Mouse (Mus musculus) hindbrain, postnatal 0 days (tissue): ENCODE measurements around the gene Nop9. TPM values are rescaled to one million over a fixed set of nuclear protein-coding genes. Genes with fewer than 3 reads are reported as not detected.

Experiments used
- ATAC-seq: fragments of 200-750 bp; cut with Nextera tagmentation; 2 replicates; pipeline ENCODE4 v1.8.0; 2017; ENCODE audit warnings: mild to moderate bottlenecking, moderate TSS enrichment, moderate library complexity
- DNase-seq: peaks from one replicate; pipeline ENCODE4 v3.0.0-alpha.2; 2015; ENCODE audit warnings: low spot score
- H3K27ac ChIP-seq: fragments of 300-500 bp; sonication (generic); 2 replicates; pipeline ENCODE4 v1.5.1; 2014; ENCODE audit warnings: mild to moderate bottlenecking
- H3K27me3 ChIP-seq: fragments of 300-500 bp; sonication (generic); 2 replicates; pipeline ENCODE4 v1.6.1; 2014; ENCODE audit warnings: low read length, mixed read lengths; ENCODE audit not compliant: insufficient read depth
- H3K36me3 ChIP-seq: fragments of 300-500 bp; sonication (generic); 2 replicates; pipeline ENCODE4 v1.6.1; 2014; ENCODE audit warnings: low read length, mixed read lengths; ENCODE audit not compliant: insufficient read depth
- H3K4me1 ChIP-seq: fragments of 300-500 bp; sonication (generic); 2 replicates; pipeline ENCODE4 v1.6.1; 2014; ENCODE audit warnings: antibody characterized with exemption, low read length, mixed read lengths; ENCODE audit not compliant: insufficient read depth
- H3K4me2 ChIP-seq: fragments of 300-500 bp; sonication (generic); 2 replicates; pipeline ENCODE4 v1.6.1; 2014; ENCODE audit warnings: low read depth, mild to moderate bottlenecking, low read length, moderate library complexity, mixed read lengths
- H3K4me3 ChIP-seq: fragments of 300-500 bp; sonication (generic); 2 replicates; pipeline ENCODE4 v1.5.1; 2014; ENCODE audit warnings: low read length
- H3K9ac ChIP-seq: fragments of 300-500 bp; sonication (generic); replicated peaks from 2 replicates; pipeline ENCODE4 v1.6.1; 2014; ENCODE audit warnings: mild to moderate bottlenecking, low read length, moderate library complexity, mixed read lengths
- H3K9me3 ChIP-seq: fragments of 300-500 bp; sonication (generic); 2 replicates; pipeline ENCODE4 v1.6.1; 2016; ENCODE audit warnings: low read length, mixed read lengths
- CTCF ChIP-seq: IDR thresholded peaks from 2 replicates; pipeline ENCODE4 v1.5.1; 2016; ENCODE audit warnings: antibody characterized with exemption, control low read depth, low read depth
- WGBS: fragments of 180-500 bp; shearing (Covaris S2); extraction: QIAGEN DNeasy Blood & Tissue Kit; methylation state at CpG from one replicate; pipeline ENCODE4 v1.1.7; 2014; 5-methylcytosine and 5-hydroxymethylcytosine counted together
- polyA plus RNA-seq: library from polyadenylated mRNA; unstranded; fragments of >200 nt; fragmentation: Nextera tagmentation; extraction: Ambion mirVana; gene quantifications from 2 replicates; pipeline ENCODE4 v1.2.1, GENCODE M21; 2015
- total RNA-seq: library from RNA; depleted of rRNA; stranded (reverse); fragments of >200 nt; gene quantifications from 2 replicates; pipeline ENCODE4 v1.2.3, GENCODE M21; 2014

The Nop9 gene
- total and polyA plus RNA-seq, 2 experiments from 2014 or later = 23.0 to 28.9 TPM

DNA sequence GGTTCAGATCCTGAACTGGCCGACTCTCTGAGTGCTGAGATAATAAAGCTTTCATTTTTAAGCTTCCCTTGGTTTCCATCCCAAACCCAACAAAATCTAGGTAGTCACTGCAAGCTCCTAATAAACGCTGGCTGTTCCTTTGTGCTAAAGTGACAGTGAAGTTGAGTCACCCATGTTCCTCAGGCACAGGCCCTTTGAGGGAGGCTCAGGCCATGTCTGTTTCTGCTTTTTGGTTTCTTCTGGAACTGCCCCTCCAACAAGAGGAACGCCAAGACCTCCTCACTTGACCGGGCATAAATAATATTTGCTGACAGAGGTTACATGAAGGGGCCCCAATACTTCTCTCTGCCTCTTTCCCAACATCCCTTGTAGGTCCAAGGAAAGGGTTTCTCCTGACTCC is 9.7 kb upstream of the Nop9 start:
- H3K4me3 ChIP-seq = no peak overlapping the region

DNA sequence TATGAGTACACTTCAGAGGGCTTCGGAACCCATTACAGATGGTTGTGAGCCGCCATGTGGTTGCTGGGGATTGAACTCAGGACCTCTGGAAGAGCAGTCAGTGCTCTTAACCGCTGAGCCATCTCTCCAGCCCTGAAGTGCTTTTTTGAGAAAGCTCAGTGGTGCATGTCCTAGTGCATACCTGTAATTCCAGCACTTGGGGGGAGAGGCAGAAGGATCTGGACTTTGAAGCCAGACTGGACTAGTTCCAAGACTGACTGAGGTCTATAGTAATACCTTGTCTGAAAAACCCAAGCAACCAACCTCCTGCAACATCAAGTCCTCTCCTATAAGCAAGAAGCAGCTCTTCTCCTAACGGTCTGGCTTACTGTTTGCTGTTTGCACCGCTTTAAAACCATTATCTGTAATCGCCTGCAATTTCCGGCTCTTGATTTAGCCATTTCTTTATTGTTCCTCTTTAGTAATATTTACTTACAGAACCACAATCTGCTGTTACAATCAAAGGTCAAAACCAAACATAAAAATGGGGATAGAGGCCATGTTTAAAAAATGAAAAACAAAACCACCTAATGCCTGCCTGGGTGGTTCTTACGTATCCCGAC is 8.3 kb upstream of the Nop9 start:
- DNase-seq (no peak), ATAC-seq (no peak)
- H3K9ac ChIP-seq = no peak overlapping the region
- H3K9me3 ChIP-seq = no peaks in the 10 kb centered on the region
- H3K36me3 ChIP-seq = peaks cover 33% of the 10 kb centered on the region
- no peaks in the 10 kb centered on the region for H3K27me3 ChIP-seq
- no peak overlapping the region for H3K27ac ChIP-seq
- no peak overlapping the region for H3K4me3 ChIP-seq
- no peak overlapping the region for H3K4me2 ChIP-seq
- 91% methylated on average over 9 of the region's 9 CpGs for WGBS
- H3K4me1 ChIP-seq = no peaks in the 10 kb centered on the region
- no peak for TF ChIP-seq CTCF

More for the DNA sequence above, 9.7 kb upstream of the Nop9 start:
- DNase-seq = no peak
- H3K4me1 ChIP-seq = no peaks in the 10 kb centered on the region
- peaks cover 30% of the 10 kb centered on the region for H3K36me3 ChIP-seq
- no peaks in the 10 kb centered on the region for H3K27me3 ChIP-seq
- H3K9me3 ChIP-seq = no peaks in the 10 kb centered on the region
- ATAC-seq = no peak
- H3K4me2 ChIP-seq = no peak overlapping the region
- no peak overlapping the region for H3K27ac ChIP-seq
- H3K9ac ChIP-seq = no peak overlapping the region
- no peak for TF ChIP-seq CTCF
- WGBS = 80% methylated on average over 4 of the region's 4 CpGs

DNA sequence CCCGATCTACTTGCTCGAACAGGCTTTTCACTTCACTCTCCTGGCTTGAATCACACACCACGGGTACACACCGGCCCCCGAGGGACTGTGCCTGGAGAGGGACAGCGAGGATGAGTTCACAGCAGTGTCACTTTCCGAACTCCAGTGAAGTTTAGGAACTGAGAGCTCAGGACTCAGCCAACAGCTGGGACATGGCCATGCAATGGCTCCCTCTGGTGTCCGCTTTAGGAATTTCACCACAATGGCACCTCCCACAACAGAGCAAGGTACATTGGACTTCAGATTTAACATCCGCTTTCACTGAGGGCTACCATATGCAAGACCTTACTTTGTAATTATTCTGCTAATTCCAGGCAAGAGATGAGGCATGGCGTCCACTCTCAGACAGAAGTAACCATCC is 1.8 kb upstream of the Nop9 start:
- peaks cover 15% of the 10 kb centered on the region for H3K4me1 ChIP-seq
- ATAC-seq (peak; percentile 73), DNase-seq (peak; percentile 88)
- no peak overlapping the region for H3K27ac ChIP-seq
- H3K9ac ChIP-seq = 0 out of 2 replicates have a peak overlapping the region, but pooled peaks have one; percentile 15
- WGBS = 19% methylated on average over 10 of the region's 10 CpGs
- TF ChIP-seq CTCF = peak; percentile 99
- H3K27me3 ChIP-seq = no peaks in the 10 kb centered on the region
- no peaks in the 10 kb centered on the region for H3K9me3 ChIP-seq
- peak overlapping the region; percentile 37 for H3K4me2 ChIP-seq
- H3K36me3 ChIP-seq = peaks cover 22% of the 10 kb centered on the region
- H3K4me3 ChIP-seq = 0 out of 2 replicates have a peak overlapping the region, but pooled peaks have one; percentile 5

GRCm38 (mm10) chr14:55745861-55746237 is 356 bp downstream of the Nop9 start:
- H3K9ac ChIP-seq = peak overlapping the region; percentile 71
- TF ChIP-seq CTCF = no peak
- H3K27me3 ChIP-seq = no peaks in the 10 kb centered on the region
- H3K36me3 ChIP-seq = peaks cover 15% of the 10 kb centered on the region; the same call in 1 of the 2 replicates
- H3K27ac ChIP-seq = peak overlapping the region; percentile 18
- WGBS = under 1% methylated on average over 31 of the region's 31 CpGs
- H3K4me2 ChIP-seq = peak overlapping the region; percentile 99
- H3K9me3 ChIP-seq = no peaks in the 10 kb centered on the region
- DNase-seq (no peak), ATAC-seq (no peak; the same call in 1 of the 2 replicates)
- peaks cover 15% of the 10 kb centered on the region for H3K4me1 ChIP-seq
- peak overlapping the region; percentile 76 for H3K4me3 ChIP-seq

GRCm38 (mm10) chr14:55747051-55747847 is 1.8 kb downstream of the Nop9 start:
- no peaks in the 10 kb centered on the region for H3K27me3 ChIP-seq
- H3K27ac ChIP-seq = no peak overlapping the region
- peaks cover 15% of the 10 kb centered on the region for H3K4me1 ChIP-seq
- H3K4me3 ChIP-seq = no peak overlapping the region
- 89% methylated on average over 10 of the region's 10 CpGs for WGBS
- no peak for DNase-seq
- H3K9me3 ChIP-seq = no peaks in the 10 kb centered on the region
- no peak for ATAC-seq
- H3K9ac ChIP-seq = no peak overlapping the region
- no peak for TF ChIP-seq CTCF
- H3K36me3 ChIP-seq = peaks cover 21% of the 10 kb centered on the region
- H3K4me2 ChIP-seq = 0 out of 2 replicates have a peak overlapping the region, but pooled peaks have one; percentile 99

GRCm38 (mm10) chr14:55757566-55757965 is 12.1 kb downstream of the Nop9 start:
- no peak overlapping the region for H3K4me2 ChIP-seq
- peaks cover 27% of the 10 kb centered on the region for H3K36me3 ChIP-seq
- 84% methylated on average over 6 of the region's 6 CpGs for WGBS
- H3K4me1 ChIP-seq = peaks cover 3% of the 10 kb centered on the region; the same call in 1 of the 2 replicates
- H3K9me3 ChIP-seq = no peaks in the 10 kb centered on the region
- no peak overlapping the region for H3K9ac ChIP-seq
- ATAC-seq = no peak
- no peak overlapping the region for H3K4me3 ChIP-seq
- TF ChIP-seq CTCF = no peak
- H3K27me3 ChIP-seq = no peaks in the 10 kb centered on the region
- DNase-seq = no peak
- no peak overlapping the region for H3K27ac ChIP-seq
